Mouse (Mus musculus): ENCODE data around the gene Ano3.

DNA sequence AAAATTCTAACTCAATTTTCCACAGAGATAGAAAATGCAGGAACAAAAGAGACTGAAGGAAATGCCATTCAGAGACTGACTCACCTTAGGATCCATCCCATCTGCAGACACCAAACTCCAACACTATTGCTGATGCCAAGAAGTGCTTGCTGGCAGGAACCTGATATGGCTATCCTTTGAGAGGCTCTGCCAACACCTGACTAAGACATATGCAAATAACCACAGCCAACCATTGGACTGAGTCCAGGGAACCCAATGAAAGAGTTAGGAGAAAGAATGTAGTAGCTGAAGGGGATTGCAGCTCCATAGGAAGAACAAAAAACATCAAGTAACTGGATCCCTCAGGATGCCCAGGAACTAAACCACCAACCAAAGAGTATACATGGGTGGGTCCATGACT lies 21.6 kb downstream of the Ano3 start:
- no peak for TF ChIP-seq ZC3H11A (IDR thresholded peaks at IDR 0.05; ENCODE audit: borderline replicate concordance, low read depth, low read length)
- no peak for TF ChIP-seq MAFK (IDR thresholded peaks at IDR 0.05; ENCODE audit: insufficient read depth, low read depth, low read length)
- TF ChIP-seq HCFC1 (IDR thresholded peaks at IDR 0.05; ENCODE audit: borderline replicate concordance, insufficient read depth, low read length), result no peak
- no peak for TF ChIP-seq CHD2 (IDR thresholded peaks at IDR 0.05; ENCODE audit: low read depth, low read length)
- TF ChIP-seq ZNF384 (IDR thresholded peaks at IDR 0.05; ENCODE audit: low read depth, low read length), result no peak
